Mouse (Mus musculus): ENCODE measurements around the gene Phf13. TPM values are rescaled to one million over a fixed set of nuclear protein-coding genes. Genes with fewer than 3 reads are reported as not detected.

The Phf13 gene
- polyA plus RNA-seq, 1 experiment from 2014 or later = 24.4 TPM

DNA sequence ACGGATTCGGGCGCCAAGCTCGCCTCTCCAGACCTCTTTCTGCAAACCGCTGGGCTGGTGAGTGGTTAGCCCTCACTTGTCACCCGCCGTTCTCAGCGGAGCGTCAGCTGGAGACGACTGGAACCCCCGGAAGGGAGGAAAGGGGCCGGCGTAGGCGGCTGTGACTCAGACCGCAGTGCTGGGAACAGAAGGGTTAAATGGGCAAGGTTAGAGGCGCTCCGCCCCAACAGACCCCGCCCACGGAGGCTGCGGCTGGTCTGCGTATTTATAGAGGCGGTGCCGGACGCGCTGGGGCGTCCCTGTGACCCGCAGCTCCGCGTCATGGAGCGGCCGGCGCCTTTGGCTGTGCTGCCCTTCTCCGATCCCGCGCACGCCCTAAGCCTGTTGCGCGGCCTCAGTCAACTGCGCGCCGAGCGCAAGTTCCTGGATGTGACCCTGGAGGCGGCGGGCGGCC lies 12.6 kb upstream of the Phf13 start, which contains the start of gene Klhl21:
TSS of gene Klhl21 (plus strand) at position 182 of the 454 bp plus-strand sequence.
- ATAC-seq = peak; percentile 92
- Histone ChIP-seq H3K4me3 (ENCODE audit: low read depth, low read length) (peak within 1 kb of the TSS; percentile 77), H3K9ac (ENCODE audit: low read depth, low read length) (peak within 1 kb of the TSS; percentile 73), H3K36me3 (ENCODE audit: control insufficient read depth, insufficient read depth, low read length) (no peaks in the 10 kb centered on the region), H3K4me2 (ENCODE audit: low read length) (peak within 1 kb of the TSS; percentile 99), H3K9me3 (replicated peaks; ENCODE audit: control insufficient read depth, low read length, poor library complexity, severe bottlenecking) (no peaks in the 10 kb centered on the region), H3K27ac (ENCODE audit: low read length) (peak within 1 kb of the TSS; percentile 72), H3K27me3 (ENCODE audit: control insufficient read depth, insufficient read depth, low read depth, low read length) (peaks cover 16% of the 10 kb centered on the region), H3K4me1 (ENCODE audit: control insufficient read depth, insufficient read depth, low read length) (peaks cover 24% of the 10 kb centered on the region)
- 0% methylated on average over 45 of the region's 45 CpGs for WGBS

GRCm38 (mm10) chr4:152008148-152008500 lies 12.1 kb upstream of the Phf13 start:
- ATAC-seq = peak; percentile 22; the same call in 1 of the 2 replicates
- WGBS = 1% methylated on average over 14 of the region's 14 CpGs
- no peak overlapping the region for H3K27ac ChIP-seq (ENCODE audit: low read length)

GRCm38 (mm10) chr4:152007481-152008147 lies 11.6 kb upstream of the Phf13 start:
- WGBS = 8% methylated on average over 8 of the region's 8 CpGs
- H3K4me3 ChIP-seq (ENCODE audit: low read depth, low read length) = peak overlapping the region; percentile 77; the same call in 1 of the 2 replicates
- H3K9ac ChIP-seq (ENCODE audit: low read depth, low read length) = no peak overlapping the region

More at GRCm38 (mm10) chr4:152008148-152008500, 12.1 kb upstream of the Phf13 start:
- peak overlapping the region; percentile 77 for H3K4me3 ChIP-seq (ENCODE audit: low read depth, low read length)
- H3K4me2 ChIP-seq (ENCODE audit: low read length) = peak overlapping the region; percentile 99
- H3K4me1 ChIP-seq (ENCODE audit: control insufficient read depth, insufficient read depth, low read length) = peaks cover 24% of the 10 kb centered on the region
- peaks cover 16% of the 10 kb centered on the region for H3K27me3 ChIP-seq (ENCODE audit: control insufficient read depth, insufficient read depth, low read depth, low read length)
- peak overlapping the region; percentile 73 for H3K9ac ChIP-seq (ENCODE audit: low read depth, low read length)
- H3K36me3 ChIP-seq (ENCODE audit: control insufficient read depth, insufficient read depth, low read length) = no peaks in the 10 kb centered on the region
- no peaks in the 10 kb centered on the region for H3K9me3 ChIP-seq (replicated peaks; ENCODE audit: control insufficient read depth, low read length, poor library complexity, severe bottlenecking)

GRCm38 (mm10) chr4:152006812-152007211 lies 10.8 kb upstream of the Phf13 start:
- ATAC-seq = no peak
- H3K4me1 ChIP-seq (ENCODE audit: control insufficient read depth, insufficient read depth, low read length) = peaks cover 24% of the 10 kb centered on the region
- no peaks in the 10 kb centered on the region for H3K36me3 ChIP-seq (ENCODE audit: control insufficient read depth, insufficient read depth, low read length)
- WGBS = 16% methylated on average over 3 of the region's 3 CpGs
- peaks cover 16% of the 10 kb centered on the region for H3K27me3 ChIP-seq (ENCODE audit: control insufficient read depth, insufficient read depth, low read depth, low read length)
- no peak overlapping the region for H3K4me2 ChIP-seq (ENCODE audit: low read length)
- H3K9me3 ChIP-seq (replicated peaks; ENCODE audit: control insufficient read depth, low read length, poor library complexity, severe bottlenecking) = no peaks in the 10 kb centered on the region
- H3K9ac ChIP-seq (ENCODE audit: low read depth, low read length) = no peak overlapping the region
- H3K27ac ChIP-seq (ENCODE audit: low read length) = no peak overlapping the region
- no peak overlapping the region for H3K4me3 ChIP-seq (ENCODE audit: low read depth, low read length)

More at GRCm38 (mm10) chr4:152007481-152008147, 11.6 kb upstream of the Phf13 start:
- Histone ChIP-seq H3K27ac (ENCODE audit: low read length) (no peak overlapping the region), H3K27me3 (ENCODE audit: control insufficient read depth, insufficient read depth, low read depth, low read length) (peaks cover 16% of the 10 kb centered on the region), H3K4me1 (ENCODE audit: control insufficient read depth, insufficient read depth, low read length) (peaks cover 24% of the 10 kb centered on the region), H3K9me3 (replicated peaks; ENCODE audit: control insufficient read depth, low read length, poor library complexity, severe bottlenecking) (no peaks in the 10 kb centered on the region), H3K36me3 (ENCODE audit: control insufficient read depth, insufficient read depth, low read length) (no peaks in the 10 kb centered on the region), H3K4me2 (ENCODE audit: low read length) (peak overlapping the region; percentile 99)
- ATAC-seq = no peak

- no peak for ATAC-seq
- WGBS = 84% methylated on average over 6 of the region's 6 CpGs
- Histone ChIP-seq H3K27ac (ENCODE audit: low read length) (no peak overlapping the region), H3K9me3 (replicated peaks; ENCODE audit: control insufficient read depth, low read length, poor library complexity, severe bottlenecking) (no peaks in the 10 kb centered on the region), H3K36me3 (ENCODE audit: control insufficient read depth, insufficient read depth, low read length) (no peaks in the 10 kb centered on the region), H3K4me2 (ENCODE audit: low read length) (no peak overlapping the region), H3K9ac (ENCODE audit: low read depth, low read length) (no peak overlapping the region), H3K4me3 (ENCODE audit: low read depth, low read length) (no peak overlapping the region), H3K27me3 (ENCODE audit: control insufficient read depth, insufficient read depth, low read depth, low read length) (peaks cover 13% of the 10 kb centered on the region), H3K4me1 (ENCODE audit: control insufficient read depth, insufficient read depth, low read length) (peaks cover 21% of the 10 kb centered on the region)
Observed at GRCm38 (mm10) chr4:152006137-152006536, 10.1 kb upstream of the Phf13 start.

DNA sequence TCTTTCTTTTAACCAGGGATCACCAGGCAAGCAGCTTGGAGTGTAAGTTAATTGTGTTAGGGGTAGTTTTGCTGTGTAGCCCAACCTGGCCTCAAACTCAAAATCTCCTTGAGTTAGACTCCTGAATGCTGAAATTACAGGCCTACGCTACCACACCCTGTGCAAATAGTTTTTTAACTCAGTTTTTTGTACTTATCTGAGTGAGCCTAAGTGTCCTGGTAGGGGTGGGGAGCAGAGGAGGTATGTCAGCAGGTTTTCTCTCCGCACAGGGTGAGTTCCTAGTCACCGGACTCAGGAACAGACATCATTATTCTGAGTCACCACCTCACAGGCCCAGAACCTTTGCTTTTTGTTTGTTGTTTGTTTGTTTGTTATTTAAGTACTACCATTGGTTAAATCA lies 6.0 kb upstream of the Phf13 start:
- Histone ChIP-seq H3K4me1 (ENCODE audit: control insufficient read depth, insufficient read depth, low read length) (peaks cover 5% of the 10 kb centered on the region), H3K4me3 (ENCODE audit: low read depth, low read length) (no peak overlapping the region), H3K27me3 (ENCODE audit: control insufficient read depth, insufficient read depth, low read depth, low read length) (peaks cover 5% of the 10 kb centered on the region), H3K4me2 (ENCODE audit: low read length) (no peak overlapping the region), H3K9me3 (replicated peaks; ENCODE audit: control insufficient read depth, low read length, poor library complexity, severe bottlenecking) (no peaks in the 10 kb centered on the region), H3K9ac (ENCODE audit: low read depth, low read length) (no peak overlapping the region), H3K36me3 (ENCODE audit: control insufficient read depth, insufficient read depth, low read length) (no peaks in the 10 kb centered on the region), H3K27ac (ENCODE audit: low read length) (no peak overlapping the region)
- no peak for ATAC-seq
- 95% methylated on average over 3 of the region's 3 CpGs for WGBS

DNA sequence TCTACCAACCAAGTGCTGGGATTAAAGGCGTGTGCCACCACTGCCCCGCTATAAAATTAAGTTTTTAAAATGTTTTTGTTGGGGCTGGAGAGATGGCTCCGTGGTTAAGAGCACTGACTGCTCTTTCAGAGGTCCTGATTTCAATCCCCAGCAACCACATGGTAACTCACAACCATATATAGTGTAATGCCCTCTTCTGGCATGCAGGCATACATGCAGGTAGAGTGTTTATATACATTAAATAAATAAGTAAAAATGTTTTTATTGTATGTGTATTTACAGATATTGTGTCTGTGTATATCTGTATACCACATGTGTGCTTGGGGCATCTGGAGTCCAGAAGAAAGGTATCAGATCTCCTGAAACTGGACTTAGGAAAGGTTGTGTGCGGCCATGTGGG lies 5.3 kb upstream of the Phf13 start:
- WGBS = 60% methylated on average over 4 of the region's 4 CpGs
- Histone ChIP-seq H3K36me3 (ENCODE audit: control insufficient read depth, insufficient read depth, low read length) (no peaks in the 10 kb centered on the region), H3K4me3 (ENCODE audit: low read depth, low read length) (no peak overlapping the region), H3K4me1 (ENCODE audit: control insufficient read depth, insufficient read depth, low read length) (peaks cover 7% of the 10 kb centered on the region), H3K9ac (ENCODE audit: low read depth, low read length) (no peak overlapping the region), H3K4me2 (ENCODE audit: low read length) (no peak overlapping the region), H3K9me3 (replicated peaks; ENCODE audit: control insufficient read depth, low read length, poor library complexity, severe bottlenecking) (no peaks in the 10 kb centered on the region), H3K27me3 (ENCODE audit: control insufficient read depth, insufficient read depth, low read depth, low read length) (no peaks in the 10 kb centered on the region), H3K27ac (ENCODE audit: low read length) (no peak overlapping the region)
- ATAC-seq = no peak

GRCm38 (mm10) chr4:152000906-152001305 lies 4.8 kb upstream of the Phf13 start:
- no peak for ATAC-seq
- Histone ChIP-seq H3K36me3 (ENCODE audit: control insufficient read depth, insufficient read depth, low read length) (no peaks in the 10 kb centered on the region), H3K27ac (ENCODE audit: low read length) (no peak overlapping the region), H3K27me3 (ENCODE audit: control insufficient read depth, insufficient read depth, low read depth, low read length) (no peaks in the 10 kb centered on the region), H3K4me2 (ENCODE audit: low read length) (no peak overlapping the region), H3K4me1 (ENCODE audit: control insufficient read depth, insufficient read depth, low read length) (peaks cover 7% of the 10 kb centered on the region), H3K9ac (ENCODE audit: low read depth, low read length) (no peak overlapping the region), H3K9me3 (replicated peaks; ENCODE audit: control insufficient read depth, low read length, poor library complexity, severe bottlenecking) (no peaks in the 10 kb centered on the region), H3K4me3 (ENCODE audit: low read depth, low read length) (no peak overlapping the region)
- 50% methylated on average over 4 of the region's 4 CpGs for WGBS

GRCm38 (mm10) chr4:151999481-151999880 lies 3.4 kb upstream of the Phf13 start:
- no peak for ATAC-seq
- H3K9me3 ChIP-seq (replicated peaks; ENCODE audit: control insufficient read depth, low read length, poor library complexity, severe bottlenecking) = no peaks in the 10 kb centered on the region
- WGBS = 64% methylated on average over 3 of the region's 3 CpGs

More at GRCm38 (mm10) chr4:151999481-151999880, 3.4 kb upstream of the Phf13 start:
- H3K4me2 ChIP-seq (ENCODE audit: low read length) = no peak overlapping the region
- H3K9ac ChIP-seq (ENCODE audit: low read depth, low read length) = no peak overlapping the region
- H3K27ac ChIP-seq (ENCODE audit: low read length) = no peak overlapping the region
- no peak overlapping the region for H3K4me3 ChIP-seq (ENCODE audit: low read depth, low read length)
- H3K36me3 ChIP-seq (ENCODE audit: control insufficient read depth, insufficient read depth, low read length) = no peaks in the 10 kb centered on the region
- H3K27me3 ChIP-seq (ENCODE audit: control insufficient read depth, insufficient read depth, low read depth, low read length) = no peaks in the 10 kb centered on the region
- H3K4me1 ChIP-seq (ENCODE audit: control insufficient read depth, insufficient read depth, low read length) = peaks cover 8% of the 10 kb centered on the region
